Mouse (Mus musculus) gastrocnemius, postnatal 4 days (tissue): ENCODE data around the gene Aprt. TPM values are rescaled to one million over a fixed set of nuclear protein-coding genes. Genes with fewer than 3 reads are reported as not detected.
A peak's percentile ranks its signal among the peaks of the same experiment; 100 is the strongest.

Experiments used
- DNase-seq, 2 experiments: peaks; one replicate each; pipeline ENCODE4 v3.0.0; 2021 to 2022; ENCODE audit warnings: low spot score in 2 of 2, mixed read lengths in 2 of 2
- long read RNA-seq, 2 experiments: library from polyadenylated mRNA; stranded (forward); transcript quantifications; one replicate each; pipeline ENCODE4 v2.0.0; 2021
- total RNA-seq, 2 experiments: library from RNA; stranded (reverse); gene quantifications; 2 replicates each; pipeline ENCODE4 v1.2.3; 2021

Aprt gene
- total RNA-seq: 10 to 100 TPM; 37.0 to 40.0 TPM
- long read RNA-seq, experiment 1, transcript Aprt-201 (5 exons, 849 nt): major isoform, 10 of 12 reads
- long read RNA-seq, experiment 1, partial matches to known transcripts: 1 of 12 reads
- long read RNA-seq, experiment 1, other reads (novel, unspliced or antisense): 1 of 12 reads
- long read RNA-seq, experiment 2, transcript Aprt-201 (5 exons, 849 nt): major isoform, 17 of 20 reads
- long read RNA-seq, experiment 2, partial matches to known transcripts: 0 of 20 reads
- long read RNA-seq, experiment 2, other reads (novel, unspliced or antisense): 0 of 20 reads

- peak; percentile 74 to 88 for DNase-seq
Observed at GRCm38 (mm10) chr8:122576648-122577022, at the start of gene Aprt. Gene Aprt, minus strand, starts transcription at chr8:122576909.

DNA sequence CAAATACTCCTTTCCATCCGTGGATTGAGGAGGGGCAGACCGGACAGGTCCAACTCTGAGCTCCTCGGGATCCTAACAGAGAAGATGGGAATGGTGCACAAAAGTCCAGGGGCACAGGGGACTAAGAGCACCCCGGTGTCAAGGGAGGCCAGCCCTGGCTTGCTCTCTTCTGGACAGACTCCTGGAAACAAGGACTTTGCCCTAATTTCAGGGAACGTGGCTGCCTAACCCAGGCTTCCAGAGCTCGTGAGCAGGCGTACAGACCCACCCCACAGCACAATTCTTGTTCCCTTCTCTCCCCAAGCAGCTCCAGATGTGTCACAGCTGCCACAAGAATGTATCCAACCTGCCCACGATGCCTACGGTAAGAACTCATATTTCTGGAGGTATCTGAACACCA is 49.1 kb upstream of the Aprt start:
- no peak for DNase-seq

GRCm38 (mm10) chr8:122624653-122625052 is 47.9 kb upstream of the Aprt start:
- no peak for DNase-seq

GRCm38 (mm10) chr8:122623844-122624642 is 47.3 kb upstream of the Aprt start:
- no peak for DNase-seq

DNA sequence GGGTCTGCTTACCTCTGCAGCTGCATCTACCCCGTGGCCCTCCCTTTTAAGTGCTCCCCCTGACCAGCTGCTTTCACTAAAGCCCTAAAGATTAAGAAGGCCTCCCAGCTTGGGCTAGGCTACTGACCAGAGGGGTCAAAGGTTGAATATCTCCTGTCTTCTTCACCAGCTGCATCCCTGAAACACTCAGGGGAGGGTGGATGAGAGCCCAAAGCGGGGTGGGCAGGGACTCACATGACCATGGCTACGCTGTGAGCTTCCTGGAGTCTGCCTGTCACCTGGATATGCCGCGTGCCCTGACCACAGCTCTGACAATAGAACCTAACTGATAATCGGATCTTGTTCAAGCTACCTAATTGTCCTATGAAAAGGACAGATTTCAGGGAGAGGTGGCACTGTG is 46.0 kb upstream of the Aprt start, which contains the start of gene Pabpn1l:
TSS of gene Pabpn1l (minus strand) at position 13 of the 400 bp plus-strand sequence.
- DNase-seq: no peak

DNA sequence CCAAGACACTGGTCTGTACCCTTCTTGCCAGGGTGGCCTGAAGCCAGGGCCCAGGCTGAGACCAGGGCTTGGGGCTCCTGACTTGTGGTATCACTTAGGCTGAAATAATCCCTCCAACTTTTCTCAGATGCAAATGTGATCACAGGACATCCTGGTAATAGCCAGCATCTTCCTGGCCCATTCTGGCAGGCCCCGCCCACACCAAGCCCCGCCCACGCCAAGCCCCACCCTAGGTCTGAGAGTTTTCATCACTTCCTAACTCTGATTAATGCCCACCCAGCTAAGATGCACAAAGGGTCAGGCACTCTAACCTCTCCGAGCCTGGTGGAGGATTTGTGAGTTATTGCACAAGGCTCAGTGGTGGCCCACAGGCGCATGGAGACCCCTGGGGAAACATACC is 43.7 kb upstream of the Aprt start:
- DNase-seq: no peak

- no peak for DNase-seq
Observed at GRCm38 (mm10) chr8:122618660-122619378, 42.1 kb upstream of the Aprt start.

DNA sequence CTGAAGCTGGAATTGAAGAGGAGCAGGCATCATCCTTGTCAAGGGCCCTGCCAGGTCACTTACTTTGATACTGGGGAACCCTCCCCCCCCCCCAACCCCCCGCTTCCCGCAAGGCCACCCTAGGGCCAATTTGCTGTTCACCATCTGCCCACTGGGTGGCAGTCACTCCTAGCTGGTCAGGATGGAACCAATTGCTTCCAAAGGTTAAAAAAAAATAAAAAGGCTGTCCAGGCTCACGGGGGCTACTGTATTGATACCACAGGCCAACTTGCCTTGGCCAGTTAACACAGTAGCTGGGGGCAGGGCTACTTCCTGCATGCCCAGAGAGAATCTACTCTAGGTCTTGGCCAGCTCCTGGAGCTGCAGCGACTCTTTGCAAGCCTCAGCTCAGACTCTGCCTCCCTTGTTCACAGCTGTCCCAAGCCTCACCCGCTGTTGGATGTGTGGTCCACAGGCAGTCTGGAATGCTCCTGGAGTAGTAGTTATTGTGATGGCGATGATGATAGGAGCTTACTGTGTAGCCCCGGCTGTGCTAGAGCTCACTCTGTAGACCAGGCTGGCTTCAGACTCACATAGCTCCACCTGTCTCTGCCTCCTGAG is 41.3 kb upstream of the Aprt start:
- peak; percentile 59 to 81 for DNase-seq

DNA sequence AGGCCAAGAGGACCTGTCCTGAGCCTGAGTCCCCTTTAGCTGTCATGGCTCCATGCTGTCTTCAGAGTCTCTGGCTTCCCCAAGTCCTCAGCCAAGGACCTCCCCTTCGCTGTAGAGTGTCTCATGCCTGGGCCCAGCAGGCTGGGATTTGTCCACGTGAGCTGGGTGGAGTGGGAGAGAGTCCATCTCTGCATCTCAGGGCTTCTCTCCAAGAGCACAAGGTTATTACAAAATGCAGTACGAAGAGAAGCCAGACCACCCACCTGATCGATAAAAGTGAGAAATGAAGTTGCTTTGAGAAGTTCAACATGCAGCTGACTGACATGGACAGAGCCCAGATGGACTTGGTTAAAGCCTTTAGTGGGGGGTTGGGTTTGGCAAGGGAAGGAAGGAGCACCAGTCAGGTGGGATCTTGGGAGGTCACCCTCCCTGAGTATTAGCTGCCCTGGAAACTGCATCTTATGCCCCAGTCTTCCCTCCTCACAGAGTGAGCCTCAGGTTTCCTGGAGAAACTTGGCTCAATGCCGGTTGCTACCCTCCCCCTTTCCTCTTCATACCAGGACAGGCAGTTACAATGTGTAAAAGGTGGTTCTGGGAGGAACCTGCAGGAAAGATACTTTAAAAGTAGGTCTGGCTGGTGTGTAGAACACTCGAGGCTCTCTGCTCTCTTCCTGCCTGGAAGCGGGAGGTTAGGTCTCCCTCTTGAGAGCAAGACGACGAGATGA is 39.6 kb upstream of the Aprt start:
- DNase-seq: no peak

- DNase-seq: peak; percentile 87 to 94
Observed at GRCm38 (mm10) chr8:122611295-122612133, 34.8 kb upstream of the Aprt start, which contains the start of the genes Galns and Trappc2l. Gene Galns, minus strand, starts transcription at chr8:122611463. Gene Trappc2l, plus strand, starts transcription at chr8:122611640.

DNA sequence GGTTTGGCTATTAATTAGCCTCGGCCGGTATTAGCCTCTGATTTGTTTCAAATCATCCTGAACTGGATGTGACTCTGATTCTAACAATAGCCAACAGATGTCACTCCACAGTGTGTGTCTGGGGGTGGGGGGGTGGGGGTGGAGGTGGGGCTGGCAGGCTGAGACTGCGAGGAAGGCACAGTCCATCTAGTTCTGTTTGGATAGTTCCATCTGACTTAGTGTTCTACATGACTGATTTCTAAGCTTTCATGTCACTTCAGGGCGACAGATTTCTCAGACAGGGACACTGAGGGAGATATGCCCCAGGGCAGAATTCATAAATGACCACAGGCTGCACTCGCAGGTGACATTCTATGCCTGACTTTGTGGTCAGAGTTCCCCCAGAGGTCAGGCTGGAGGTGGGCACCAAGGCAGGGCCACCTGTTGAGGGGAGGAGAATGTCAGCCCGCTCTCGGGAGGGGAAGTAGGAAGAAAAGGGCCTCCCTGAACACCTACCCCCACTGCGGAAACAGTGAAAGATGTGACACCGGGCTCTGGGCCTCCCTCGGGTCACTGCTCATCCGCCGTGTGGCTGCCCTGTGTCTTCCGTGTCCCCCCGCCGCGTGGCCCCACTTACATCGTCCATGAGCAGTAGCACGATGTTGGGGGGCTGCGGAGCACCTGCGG is 34.0 kb upstream of the Aprt start:
- DNase-seq: no peak

DNA sequence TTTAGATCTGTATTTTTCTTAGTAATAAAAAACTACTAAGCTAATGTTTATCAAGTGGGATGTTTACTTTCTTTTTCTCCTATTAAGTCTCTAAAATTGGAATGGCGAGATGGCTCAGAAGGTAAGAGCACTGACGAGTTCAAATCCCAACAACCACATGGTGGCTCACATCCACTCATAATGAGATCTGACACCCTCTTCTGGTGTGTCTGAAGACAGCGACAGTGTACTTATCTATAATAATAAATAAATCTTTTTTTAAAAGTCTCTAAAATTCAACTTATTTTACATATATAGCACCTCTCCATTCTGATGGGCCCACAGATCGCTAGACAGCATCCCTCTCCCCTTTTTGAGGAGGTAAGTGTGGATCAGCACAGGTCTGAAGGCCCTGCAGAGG is 33.5 kb upstream of the Aprt start:
- DNase-seq: no peak

GRCm38 (mm10) chr8:122606810-122607209 is 30.1 kb upstream of the Aprt start:
- no peak for DNase-seq

- no peak for DNase-seq
Observed at GRCm38 (mm10) chr8:122605367-122605766, 28.7 kb upstream of the Aprt start.

GRCm38 (mm10) chr8:122604640-122605039 is 27.9 kb upstream of the Aprt start:
- no peak for DNase-seq

DNA sequence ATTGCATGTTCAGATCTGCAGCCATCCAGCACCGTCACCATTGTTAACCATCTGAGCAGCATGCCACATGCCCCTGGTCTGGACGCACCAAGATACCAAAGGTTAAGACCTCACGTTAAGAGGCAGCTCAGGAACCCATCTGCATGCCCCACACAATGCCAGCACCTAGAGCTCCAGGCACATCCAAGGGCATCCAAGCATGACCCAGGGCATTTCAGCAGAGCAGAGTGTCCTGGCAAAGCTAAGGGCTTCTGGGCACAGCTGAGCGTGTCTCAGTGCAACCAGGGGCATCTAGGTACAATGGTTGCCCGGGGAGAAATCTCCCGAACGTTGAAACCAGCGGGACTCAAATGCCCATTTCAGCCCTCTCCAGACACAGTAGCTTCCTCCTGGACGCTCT is 24.0 kb upstream of the Aprt start:
- DNase-seq: no peak

GRCm38 (mm10) chr8:122596031-122596430 is 19.3 kb upstream of the Aprt start:
- no peak for DNase-seq

DNA sequence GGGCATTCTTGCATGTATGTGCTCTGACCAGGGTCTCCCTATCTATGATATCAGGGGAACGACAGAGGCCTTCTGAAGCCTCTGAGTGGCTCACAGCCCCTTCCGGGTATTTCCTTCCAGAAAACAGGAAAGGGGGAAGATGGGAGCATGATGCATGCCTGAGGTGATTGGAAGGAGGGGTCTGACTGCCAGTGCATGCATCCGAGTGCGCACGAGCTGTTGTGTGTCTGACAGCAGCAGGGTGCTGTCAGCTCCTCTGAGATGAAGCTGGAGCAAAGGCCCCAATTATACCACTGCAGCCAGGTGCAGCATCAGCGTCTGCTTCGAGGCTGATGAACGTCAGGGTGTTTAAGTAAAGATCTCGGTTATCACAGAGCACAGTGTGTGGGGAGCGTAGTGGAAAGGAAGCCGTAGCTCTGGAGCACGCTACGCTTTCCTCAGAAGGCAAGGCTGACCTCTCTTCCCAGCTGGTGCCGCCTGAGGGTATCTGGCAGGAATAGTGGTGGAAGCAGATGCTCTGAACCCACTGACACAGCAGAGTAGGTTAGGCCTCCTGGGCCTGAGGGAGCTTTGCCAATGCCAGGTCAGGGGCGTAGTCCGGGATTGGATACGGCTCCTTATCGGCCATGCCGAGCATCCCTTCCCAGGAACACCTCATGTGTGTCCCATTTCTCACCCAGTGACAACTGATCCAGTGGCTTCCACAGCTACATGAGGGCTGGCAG is 17.2 kb upstream of the Aprt start:
- DNase-seq: no peak

DNA sequence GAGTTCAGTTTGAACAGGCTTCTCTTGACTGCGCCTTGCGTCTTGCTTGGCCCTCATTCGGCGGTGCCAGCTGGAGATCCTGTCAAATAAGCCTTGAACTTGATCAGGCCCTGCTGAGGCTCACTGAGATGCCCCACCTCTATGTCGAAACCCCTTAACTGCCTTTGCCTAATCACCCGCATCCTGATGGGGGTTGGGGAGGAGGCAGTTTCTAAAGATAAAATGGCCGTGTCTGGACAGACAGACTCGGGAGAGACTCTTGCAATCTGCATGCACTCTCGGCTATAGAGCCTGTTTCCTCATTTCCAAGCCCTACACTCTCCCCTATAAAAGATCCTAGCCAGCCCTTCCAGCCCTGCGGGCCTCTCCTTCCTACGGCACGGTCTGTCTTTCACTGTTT is 16.5 kb upstream of the Aprt start:
- DNase-seq: no peak
